Mouse (Mus musculus) hindbrain, embryonic 16.5 days (tissue): ENCODE results near the gene Abcg4. TPM values are rescaled to one million over a fixed set of nuclear protein-coding genes. Genes with fewer than 3 reads are reported as not detected.

Source experiments
- ATAC-seq: fragments of 200-750 bp; cut with Nextera tagmentation; 2 replicates; pipeline ENCODE4 v1.8.0; 2017; ENCODE audit warnings: moderate TSS enrichment, moderate library complexity
- H3K27ac ChIP-seq: fragments of 300-500 bp; sonication (generic); 2 replicates; pipeline ENCODE4 v1.5.1; 2014; ENCODE audit warnings: low read depth, mild to moderate bottlenecking, control low read depth, low read length, moderate library complexity
- H3K27me3 ChIP-seq: fragments of 300-500 bp; sonication (generic); replicated peaks from 2 replicates; pipeline ENCODE4 v1.6.1; 2014; ENCODE audit warnings: low read length; ENCODE audit not compliant: control insufficient read depth, insufficient read depth
- H3K36me3 ChIP-seq: fragments of 300-500 bp; sonication (generic); 2 replicates; pipeline ENCODE4 v1.6.1; 2014; ENCODE audit warnings: mild to moderate bottlenecking, low read length, moderate library complexity, mixed read lengths; ENCODE audit not compliant: control insufficient read depth, insufficient read depth
- H3K4me1 ChIP-seq: fragments of 300-500 bp; sonication (generic); 2 replicates; pipeline ENCODE4 v1.6.1; 2014; ENCODE audit warnings: low read depth, low read length; ENCODE audit not compliant: control insufficient read depth, insufficient read depth
- H3K4me2 ChIP-seq: fragments of 300-500 bp; sonication (generic); 2 replicates; pipeline ENCODE4 v1.6.1; 2014; ENCODE audit warnings: mild to moderate bottlenecking, low read length, control low read depth, moderate library complexity
- H3K4me3 ChIP-seq: fragments of 300-500 bp; sonication (generic); 2 replicates; pipeline ENCODE4 v1.5.1; 2014; ENCODE audit warnings: mild to moderate bottlenecking, low read length, control low read depth, moderate library complexity
- H3K9ac ChIP-seq: fragments of 300-500 bp; sonication (generic); 2 replicates; pipeline ENCODE4 v1.6.1; 2014; ENCODE audit warnings: low read depth, mild to moderate bottlenecking, control low read depth, low read length, moderate library complexity
- H3K9me3 ChIP-seq: fragments of 300-500 bp; sonication (generic); 2 replicates; pipeline ENCODE4 v1.6.1; 2014; ENCODE audit warnings: mild to moderate bottlenecking, low read length, moderate library complexity; ENCODE audit not compliant: control insufficient read depth
- WGBS: fragments of 180-500 bp; shearing (Covaris S2); extraction: QIAGEN DNeasy Blood & Tissue Kit; methylation state at CpG from one replicate; pipeline ENCODE4 v1.1.7; 2014; 5-methylcytosine and 5-hydroxymethylcytosine counted together
- polyA plus RNA-seq: library from polyadenylated mRNA; unstranded; fragments of >200 nt; fragmentation: Nextera tagmentation; extraction: Ambion mirVana; gene quantifications from 2 replicates; pipeline ENCODE4 v1.2.1, GENCODE M21; 2015

Abcg4 gene
- polyA plus RNA-seq, 1 experiment from 2014 or later = 33.7 TPM

- Histone ChIP-seq H3K27ac (no peak overlapping the region), H3K4me3 (no peak overlapping the region), H3K4me1 (peaks cover 6% of the 10 kb centered on the region), H3K9ac (no peak overlapping the region), H3K36me3 (peaks cover 40% of the 10 kb centered on the region), H3K4me2 (no peak overlapping the region), H3K27me3 (no peaks in the 10 kb centered on the region), H3K9me3 (no peaks in the 10 kb centered on the region)
- ATAC-seq = no peak
- WGBS = 71% methylated on average over 3 of the region's 3 CpGs
Measured at GRCm38 (mm10) chr9:44292490-44292889, 4.1 kb upstream of the Abcg4 start.

DNA sequence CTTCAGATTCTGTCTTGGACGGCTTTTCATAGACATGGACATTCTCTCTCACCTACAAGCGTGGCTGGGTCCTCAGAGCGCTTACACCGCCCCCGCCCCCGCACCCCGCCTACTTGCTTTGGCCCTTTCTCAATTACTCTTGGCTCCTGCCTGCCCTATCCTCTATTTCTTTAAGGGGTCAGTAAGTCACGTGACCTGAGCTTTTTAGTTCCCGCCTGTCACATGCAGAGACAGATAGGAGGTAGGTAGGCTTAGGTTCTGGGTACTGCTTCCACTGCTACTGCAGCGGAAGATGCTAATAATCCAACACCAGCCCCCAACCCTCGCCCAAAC lies 510 bp upstream of the Abcg4 start:
- peak overlapping the region; percentile 78 for H3K4me3 ChIP-seq
- H3K27ac ChIP-seq = peak overlapping the region; percentile 81; the same call in 1 of the 2 replicates
- H3K9me3 ChIP-seq = no peaks in the 10 kb centered on the region
- H3K27me3 ChIP-seq = no peaks in the 10 kb centered on the region
- WGBS = 5% methylated on average over 11 of the region's 11 CpGs
- peaks cover 20% of the 10 kb centered on the region for H3K4me1 ChIP-seq
- no peak; the same call in 1 of the 2 replicates for ATAC-seq
- H3K36me3 ChIP-seq = peaks cover 21% of the 10 kb centered on the region
- peak overlapping the region; percentile 93 for H3K9ac ChIP-seq
- H3K4me2 ChIP-seq = peak overlapping the region; percentile 95

DNA sequence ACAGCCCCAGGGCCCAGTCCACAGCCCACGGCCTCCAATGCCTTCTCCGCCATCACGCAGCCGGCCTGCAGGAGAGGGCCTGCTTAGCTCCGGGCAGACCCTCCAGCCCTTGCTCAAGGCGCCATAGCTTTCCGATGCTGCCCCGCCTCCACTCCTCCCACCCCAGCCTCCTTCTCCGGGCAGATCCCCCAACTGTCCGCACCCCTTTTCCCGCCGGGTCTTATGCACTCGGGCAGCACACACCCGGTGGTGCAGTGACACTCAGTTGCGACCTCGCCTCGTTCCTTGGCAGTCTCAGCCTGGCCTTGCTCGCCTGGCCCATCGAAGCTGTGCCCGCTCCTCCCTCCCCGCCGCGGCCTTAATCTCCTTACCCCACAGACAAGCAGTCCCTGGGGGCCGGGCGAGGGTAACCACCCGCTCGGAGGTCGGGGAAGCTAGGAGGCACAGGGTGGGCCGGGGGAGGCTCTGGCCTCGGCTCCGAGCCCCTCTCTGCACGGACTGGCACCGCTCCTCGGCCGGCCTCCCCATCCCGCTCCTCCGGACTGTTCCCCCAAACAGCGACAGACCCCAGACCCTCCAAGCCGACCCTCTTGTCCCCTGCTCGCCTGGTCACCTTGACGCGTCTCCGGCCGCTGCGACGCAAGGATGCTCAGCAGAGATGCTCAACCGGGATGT lies 877 bp downstream of the Abcg4 start:
- no peaks in the 10 kb centered on the region for H3K9me3 ChIP-seq
- peak overlapping the region; percentile 95 for H3K4me2 ChIP-seq
- peak overlapping the region; percentile 78 for H3K4me3 ChIP-seq
- peaks cover 20% of the 10 kb centered on the region for H3K4me1 ChIP-seq
- peak overlapping the region; percentile 81 for H3K27ac ChIP-seq
- H3K36me3 ChIP-seq = peaks cover 12% of the 10 kb centered on the region
- ATAC-seq = peak; percentile 67
- WGBS = under 1% methylated on average over 39 of the region's 47 CpGs
- H3K9ac ChIP-seq = peak overlapping the region; percentile 93
- no peaks in the 10 kb centered on the region for H3K27me3 ChIP-seq

GRCm38 (mm10) chr9:44287003-44287400 lies 1.4 kb downstream of the Abcg4 start:
- Histone ChIP-seq H3K27ac (peak overlapping the region; percentile 81), H3K9ac (peak overlapping the region; percentile 93), H3K4me2 (peak overlapping the region; percentile 95), H3K9me3 (no peaks in the 10 kb centered on the region), H3K4me3 (peak overlapping the region; percentile 78), H3K4me1 (peaks cover 20% of the 10 kb centered on the region), H3K36me3 (peaks cover 9% of the 10 kb centered on the region), H3K27me3 (no peaks in the 10 kb centered on the region)
- WGBS = 7% methylated on average over 11 of the region's 11 CpGs
- ATAC-seq = 0 out of 2 replicates have a peak, but pooled peaks have one; percentile 5

GRCm38 (mm10) chr9:44286256-44286850 lies 2.1 kb downstream of the Abcg4 start:
- Histone ChIP-seq H3K9ac (peak overlapping the region; percentile 30; the same call in 1 of the 2 replicates), H3K4me3 (peak overlapping the region; percentile 78), H3K4me2 (peak overlapping the region; percentile 95), H3K36me3 (peaks cover 11% of the 10 kb centered on the region), H3K4me1 (peaks cover 20% of the 10 kb centered on the region), H3K27me3 (no peaks in the 10 kb centered on the region), H3K9me3 (no peaks in the 10 kb centered on the region), H3K27ac (no peak overlapping the region)
- 15% methylated on average over 6 of the region's 6 CpGs for WGBS
- no peak for ATAC-seq

DNA sequence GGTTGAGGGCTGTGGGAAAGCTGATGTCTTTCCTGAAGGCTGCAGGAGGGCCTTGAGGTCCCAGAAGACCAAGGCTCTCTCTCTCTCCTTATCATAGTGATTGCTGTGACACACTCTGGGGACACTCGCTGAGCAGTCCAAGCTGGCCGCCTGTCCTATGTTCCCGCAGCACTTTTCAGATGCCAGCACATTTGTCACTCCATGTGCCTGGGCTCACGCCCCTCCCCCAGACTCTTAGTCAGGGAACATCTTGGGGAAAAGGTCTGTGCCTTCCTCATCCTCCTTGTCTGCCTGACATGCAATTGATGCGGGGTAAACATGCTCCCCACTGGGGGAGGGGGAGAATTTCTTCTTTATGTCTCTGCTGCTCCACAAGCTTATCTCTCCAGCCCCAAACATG lies 5.2 kb downstream of the Abcg4 start:
- Histone ChIP-seq H3K4me2 (no peak overlapping the region), H3K9ac (no peak overlapping the region), H3K4me1 (peaks cover 15% of the 10 kb centered on the region), H3K27ac (no peak overlapping the region), H3K4me3 (no peak overlapping the region), H3K27me3 (no peaks in the 10 kb centered on the region), H3K9me3 (no peaks in the 10 kb centered on the region), H3K36me3 (peaks cover 22% of the 10 kb centered on the region)
- ATAC-seq = no peak
- WGBS = 59% methylated on average over 5 of the region's 5 CpGs

GRCm38 (mm10) chr9:44269973-44270372 lies 18.4 kb downstream of the Abcg4 start:
- Histone ChIP-seq H3K4me3 (no peak overlapping the region), H3K9me3 (no peaks in the 10 kb centered on the region), H3K4me1 (peaks cover 8% of the 10 kb centered on the region), H3K9ac (no peak overlapping the region), H3K27me3 (no peaks in the 10 kb centered on the region), H3K36me3 (peaks cover 12% of the 10 kb centered on the region), H3K4me2 (no peak overlapping the region), H3K27ac (no peak overlapping the region)
- ATAC-seq = no peak
- WGBS = 79% methylated on average over 4 of the region's 4 CpGs

DNA sequence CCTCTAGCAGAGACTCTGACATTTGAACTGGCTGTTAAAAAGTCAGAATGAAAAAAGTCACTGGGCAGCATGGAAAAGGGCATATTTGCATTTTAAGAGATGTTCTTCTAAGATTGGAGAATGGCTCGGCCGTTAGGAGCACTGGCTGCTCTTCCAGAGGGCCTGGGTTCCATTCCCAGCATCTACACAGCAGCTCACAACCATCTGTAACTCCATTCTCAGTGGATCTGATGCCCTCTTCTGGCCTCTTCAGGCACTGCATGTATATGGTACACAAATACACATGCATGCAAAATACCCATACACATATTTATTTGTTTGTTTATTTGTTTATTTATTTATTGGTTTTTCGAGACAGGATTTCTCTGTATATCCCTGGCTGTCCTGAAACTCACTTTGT lies 19.3 kb downstream of the Abcg4 start:
- no peaks in the 10 kb centered on the region for H3K9me3 ChIP-seq

DNA sequence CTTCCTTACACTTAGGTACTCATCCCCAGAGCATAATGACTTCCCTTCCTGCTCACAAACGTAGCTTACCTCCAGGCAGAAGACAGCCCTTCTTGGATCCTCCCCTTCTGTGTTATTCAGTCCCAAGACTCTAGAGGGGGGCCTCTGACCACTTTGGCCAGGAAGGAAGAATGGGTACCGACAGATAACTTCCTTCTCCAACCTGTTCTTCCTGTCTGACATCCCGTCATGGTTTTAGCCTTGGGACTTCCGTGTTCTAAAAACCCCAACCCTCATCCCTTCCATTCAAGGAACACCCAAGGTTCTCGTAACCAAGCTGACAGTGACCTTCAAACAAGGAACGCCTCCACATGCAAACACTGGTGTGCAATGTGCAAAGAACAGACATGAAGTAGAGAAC lies 20.0 kb downstream of the Abcg4 start, which contains the start of gene Nlrx1:
TSS of gene Nlrx1 (minus strand) at position 168 of the 400 bp plus-strand sequence.
- Histone ChIP-seq H3K4me1 (peaks cover 13% of the 10 kb centered on the region), H3K27ac (peak within 1 kb of the TSS; percentile 76), H3K9me3 (no peaks in the 10 kb centered on the region), H3K4me3 (peak within 1 kb of the TSS; percentile 44), H3K9ac (peak within 1 kb of the TSS; percentile 77), H3K4me2 (peak within 1 kb of the TSS; percentile 72), H3K27me3 (no peaks in the 10 kb centered on the region), H3K36me3 (peaks cover under 1% of the 10 kb centered on the region; the same call in 1 of the 2 replicates)
- WGBS = 84% methylated on average over 6 of the region's 6 CpGs
- ATAC-seq = no peak

More for the DNA sequence above, 19.3 kb downstream of the Abcg4 start:
- ATAC-seq = no peak
- no peaks in the 10 kb centered on the region for H3K27me3 ChIP-seq
- H3K4me1 ChIP-seq = peaks cover 13% of the 10 kb centered on the region
- H3K36me3 ChIP-seq = peaks cover 6% of the 10 kb centered on the region
- 84% methylated on average over 3 of the region's 3 CpGs for WGBS
- H3K4me3 ChIP-seq = no peak overlapping the region
- H3K27ac ChIP-seq = no peak overlapping the region
- no peak overlapping the region for H3K9ac ChIP-seq
- no peak overlapping the region for H3K4me2 ChIP-seq
